Mouse (Mus musculus): Measurements from ENCODE around the gene Pex14.
"Not testable (repeated sequence)": the region's sequence is repeated elsewhere in the genome, so short reads cannot be mapped to it uniquely, and the experiment has no call there.

The Pex14 gene

GRCm38 (mm10) chr4:149099369-149100017 lies at the start of gene Pex14:
Gene Pex14, minus strand, starts transcription at chr4:149099876.
- peak; percentile 94 for DNase-seq (ENCODE audit: low read depth, low spot score)

- DNase-seq (ENCODE audit: low read depth, low spot score), result no peak
Measured at GRCm38 (mm10) chr4:149149196-149149595, 49.5 kb upstream of the Pex14 start.

- no peak for DNase-seq (ENCODE audit: low read depth, low spot score)
Measured at GRCm38 (mm10) chr4:149148084-149148483, 48.4 kb upstream of the Pex14 start.

GRCm38 (mm10) chr4:149147528-149147927 lies 47.9 kb upstream of the Pex14 start:
- DNase-seq (ENCODE audit: low read depth, low spot score), result no peak

- peak; percentile 61 for DNase-seq (ENCODE audit: low read depth, low spot score)
Measured at GRCm38 (mm10) chr4:149145151-149145550, 45.5 kb upstream of the Pex14 start.

- peak; percentile 92 for DNase-seq (ENCODE audit: low read depth, low spot score)
Measured at GRCm38 (mm10) chr4:149144459-149144858, 44.8 kb upstream of the Pex14 start.

GRCm38 (mm10) chr4:149143594-149143993 lies 43.9 kb upstream of the Pex14 start:
- no peak for DNase-seq (ENCODE audit: low read depth, low spot score)

GRCm38 (mm10) chr4:149138515-149138914 lies 38.8 kb upstream of the Pex14 start:
- DNase-seq (ENCODE audit: low read depth, low spot score), result no peak

- DNase-seq (ENCODE audit: low read depth, low spot score), result peak; percentile 82
Measured at GRCm38 (mm10) chr4:149136982-149137770, 37.5 kb upstream of the Pex14 start, which contains the start of gene Cenps. Gene Cenps, minus strand, starts transcription at chr4:149137629.

- DNase-seq (ENCODE audit: low read depth, low spot score), result peak; percentile 27
Measured at GRCm38 (mm10) chr4:149136116-149136850, 36.6 kb upstream of the Pex14 start.

- DNase-seq (ENCODE audit: low read depth, low spot score), result no peak
Measured at GRCm38 (mm10) chr4:149133395-149133794, 33.7 kb upstream of the Pex14 start.

GRCm38 (mm10) chr4:149131789-149132565 lies 32.3 kb upstream of the Pex14 start:
- no peak for DNase-seq (ENCODE audit: low read depth, low spot score)

- no peak for DNase-seq (ENCODE audit: low read depth, low spot score)
Measured at GRCm38 (mm10) chr4:149131021-149131752, 31.5 kb upstream of the Pex14 start.

GRCm38 (mm10) chr4:149128467-149128866 lies 28.8 kb upstream of the Pex14 start:
- no peak for DNase-seq (ENCODE audit: low read depth, low spot score)

GRCm38 (mm10) chr4:149126663-149127062 lies 27.0 kb upstream of the Pex14 start, which contains the start of gene Cort:
Gene Cort, minus strand, starts transcription at chr4:149126763.
- no peak for DNase-seq (ENCODE audit: low read depth, low spot score)

GRCm38 (mm10) chr4:149126115-149126509 lies 26.4 kb upstream of the Pex14 start:
- DNase-seq (ENCODE audit: low read depth, low spot score), result no peak

GRCm38 (mm10) chr4:149125341-149126114 lies 25.9 kb upstream of the Pex14 start:
- DNase-seq (ENCODE audit: low read depth, low spot score), result no peak

- DNase-seq (ENCODE audit: low read depth, low spot score), result no peak
Measured at GRCm38 (mm10) chr4:149123432-149123831, 23.8 kb upstream of the Pex14 start.

GRCm38 (mm10) chr4:149119978-149120562 lies 20.4 kb upstream of the Pex14 start:
- not testable (repeated sequence) for DNase-seq (ENCODE audit: low read depth, low spot score)
